Mouse (Mus musculus): ENCODE data around the gene Pold4.
"Not testable (repeated sequence)": the region's sequence is repeated elsewhere in the genome, so short reads cannot be mapped to it uniquely, and the experiment has no call there.

The Pold4 gene

DNA sequence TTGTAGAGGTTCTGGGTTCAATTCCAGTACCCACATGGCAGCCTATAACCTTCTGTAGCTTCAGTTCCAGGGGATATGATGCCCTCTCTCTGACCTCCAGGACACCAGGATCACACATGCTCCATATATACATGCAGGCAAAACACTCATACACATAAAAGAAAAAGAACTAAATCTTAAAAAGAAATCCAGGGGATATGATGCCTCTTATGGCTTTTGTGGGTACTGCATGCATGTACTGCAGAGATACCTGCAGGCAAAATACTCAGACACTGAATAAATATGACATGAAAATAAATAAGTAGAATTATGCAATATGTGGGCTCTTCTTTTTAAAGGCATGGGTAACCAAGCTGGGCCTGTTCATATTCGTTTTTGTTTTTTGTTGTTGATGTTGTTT lies 15.3 kb downstream of the Pold4 start:
- Histone ChIP-seq H3K4me1 (replicated peaks; ENCODE audit: low read depth, low read length) (no peaks in the 10 kb centered on the region; the same call in 1 of the 2 replicates), H3K4me3 (replicated peaks; ENCODE audit: low read length) (no peak overlapping the region), H3K9me3 (ENCODE audit: low read length) (no peaks in the 10 kb centered on the region), H3K27me3 (ENCODE audit: insufficient read depth, low read length) (no peaks in the 10 kb centered on the region), H3K36me3 (ENCODE audit: insufficient read depth, low read length) (no peaks in the 10 kb centered on the region)
- TF ChIP-seq CTCF (conservative IDR thresholded peaks at IDR 0.05; ENCODE audit: low read length) (peak; percentile 70), NANOG (IDR thresholded peaks at IDR 0.05; ENCODE audit: borderline replicate concordance, low read length) (no peak)

GRCm38 (mm10) chr19:4248683-4249082 lies 17.0 kb downstream of the Pold4 start:
- not testable (repeated sequence) for H3K27me3 ChIP-seq (ENCODE audit: insufficient read depth, low read length); H3K4me1 ChIP-seq (replicated peaks; ENCODE audit: low read depth, low read length); H3K4me3 ChIP-seq (replicated peaks; ENCODE audit: low read length); H3K36me3 ChIP-seq (ENCODE audit: insufficient read depth, low read length); H3K9me3 ChIP-seq (ENCODE audit: low read length)

DNA sequence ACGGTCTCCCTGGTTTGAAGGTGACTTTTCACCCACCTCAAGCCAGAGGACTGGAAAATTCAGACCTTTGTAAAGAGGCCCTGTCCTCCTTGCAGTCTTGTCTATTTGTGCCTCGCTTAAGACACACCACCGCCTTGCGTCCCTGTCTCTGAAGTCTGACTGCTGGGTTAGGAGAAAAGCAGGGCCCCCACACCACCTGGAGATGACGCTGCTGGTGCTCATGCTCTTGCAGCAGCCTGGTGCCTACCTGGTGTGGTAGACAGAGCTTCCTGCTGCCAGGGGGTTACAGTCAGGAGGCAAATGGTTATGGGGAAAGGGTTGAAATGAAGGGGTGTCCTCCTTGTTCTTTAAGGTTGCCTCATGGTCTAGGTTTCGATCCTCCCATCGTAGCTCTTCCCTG lies 22.5 kb downstream of the Pold4 start:
- H3K36me3 ChIP-seq (ENCODE audit: insufficient read depth, low read length): no peaks in the 10 kb centered on the region
- TF ChIP-seq POU5F1 (IDR thresholded peaks at IDR 0.05; ENCODE audit: borderline replicate concordance, low read length): no peak
- no peak for TF ChIP-seq NANOG (IDR thresholded peaks at IDR 0.05; ENCODE audit: borderline replicate concordance, low read length)
- TF ChIP-seq CTCF (conservative IDR thresholded peaks at IDR 0.05; ENCODE audit: low read length): no peak
- peaks cover 5% of the 10 kb centered on the region; the same call in 1 of the 2 replicates for H3K27me3 ChIP-seq (ENCODE audit: insufficient read depth, low read length)
- H3K4me1 ChIP-seq (replicated peaks; ENCODE audit: low read depth, low read length): peaks cover 19% of the 10 kb centered on the region
- H3K9me3 ChIP-seq (ENCODE audit: low read length): no peaks in the 10 kb centered on the region
- H3K4me3 ChIP-seq (replicated peaks; ENCODE audit: low read length): no peak overlapping the region

DNA sequence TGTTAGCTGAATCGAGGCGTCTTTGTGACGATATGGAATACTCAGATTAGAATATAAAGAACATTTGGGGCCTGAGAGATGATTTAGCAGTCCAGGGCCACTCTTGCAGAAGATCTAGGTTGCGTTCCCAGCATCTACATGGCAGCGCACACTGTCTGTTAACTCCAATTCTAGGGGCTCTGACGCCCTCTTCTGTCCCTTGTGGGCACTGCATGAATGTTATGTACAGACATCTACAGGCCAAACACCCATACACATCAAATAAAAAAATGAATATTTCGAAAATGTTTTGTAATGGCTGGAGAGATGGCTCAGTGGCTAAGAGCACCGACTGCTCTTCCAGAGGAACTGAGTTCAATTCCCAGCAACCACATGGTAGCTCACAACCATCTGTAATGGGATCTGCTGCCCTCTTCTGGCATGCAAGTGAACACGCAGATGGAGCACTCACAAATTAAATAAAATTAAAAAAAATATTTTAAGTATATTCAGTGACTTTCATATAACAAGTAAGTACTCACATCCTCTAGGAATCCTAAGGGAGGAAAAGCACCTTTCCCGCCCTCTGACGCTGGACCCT lies 24.0 kb downstream of the Pold4 start:
- peaks cover 5% of the 10 kb centered on the region; the same call in 1 of the 2 replicates for H3K27me3 ChIP-seq (ENCODE audit: insufficient read depth, low read length)
- H3K36me3 ChIP-seq (ENCODE audit: insufficient read depth, low read length): no peaks in the 10 kb centered on the region

GRCm38 (mm10) chr19:4257216-4257896 lies 25.7 kb downstream of the Pold4 start:
- H3K9me3 ChIP-seq (ENCODE audit: low read length): no peaks in the 10 kb centered on the region
- peaks cover 5% of the 10 kb centered on the region; the same call in 1 of the 2 replicates for H3K27me3 ChIP-seq (ENCODE audit: insufficient read depth, low read length)
- peaks cover 19% of the 10 kb centered on the region for H3K4me1 ChIP-seq (replicated peaks; ENCODE audit: low read depth, low read length)
- H3K36me3 ChIP-seq (ENCODE audit: insufficient read depth, low read length): no peaks in the 10 kb centered on the region
- peak overlapping the region; percentile 79 for H3K4me3 ChIP-seq (replicated peaks; ENCODE audit: low read length)
- TF ChIP-seq NANOG (IDR thresholded peaks at IDR 0.05; ENCODE audit: borderline replicate concordance, low read length) (no peak), CTCF (conservative IDR thresholded peaks at IDR 0.05; ENCODE audit: low read length) (peak; percentile 62), POU5F1 (IDR thresholded peaks at IDR 0.05; ENCODE audit: borderline replicate concordance, low read length) (no peak)

More for the DNA sequence above, 24.0 kb downstream of the Pold4 start:
- TF ChIP-seq POU5F1 (IDR thresholded peaks at IDR 0.05; ENCODE audit: borderline replicate concordance, low read length) (no peak), CTCF (conservative IDR thresholded peaks at IDR 0.05; ENCODE audit: low read length) (peak; percentile 68)
- Histone ChIP-seq H3K9me3 (ENCODE audit: low read length) (no peaks in the 10 kb centered on the region), H3K4me1 (replicated peaks; ENCODE audit: low read depth, low read length) (peaks cover 19% of the 10 kb centered on the region), H3K4me3 (replicated peaks; ENCODE audit: low read length) (no peak overlapping the region)

GRCm38 (mm10) chr19:4257897-4258252 lies 26.2 kb downstream of the Pold4 start:
- Histone ChIP-seq H3K4me1 (replicated peaks; ENCODE audit: low read depth, low read length) (peaks cover 16% of the 10 kb centered on the region), H3K27me3 (ENCODE audit: insufficient read depth, low read length) (peaks cover 6% of the 10 kb centered on the region; the same call in 1 of the 2 replicates)

GRCm38 (mm10) chr19:4261038-4261698 lies 29.5 kb downstream of the Pold4 start:
- no peaks in the 10 kb centered on the region for H3K9me3 ChIP-seq (ENCODE audit: low read length)
- H3K27me3 ChIP-seq (ENCODE audit: insufficient read depth, low read length): peaks cover 34% of the 10 kb centered on the region
- peaks cover 28% of the 10 kb centered on the region for H3K4me1 ChIP-seq (replicated peaks; ENCODE audit: low read depth, low read length)
- H3K4me3 ChIP-seq (replicated peaks; ENCODE audit: low read length): no peak overlapping the region
- no peaks in the 10 kb centered on the region for H3K36me3 ChIP-seq (ENCODE audit: insufficient read depth, low read length)
- no peak for TF ChIP-seq POU5F1 (IDR thresholded peaks at IDR 0.05; ENCODE audit: borderline replicate concordance, low read length)
- TF ChIP-seq CTCF (conservative IDR thresholded peaks at IDR 0.05; ENCODE audit: low read length): no peak
- no peak for TF ChIP-seq NANOG (IDR thresholded peaks at IDR 0.05; ENCODE audit: borderline replicate concordance, low read length)

More at GRCm38 (mm10) chr19:4257897-4258252, 26.2 kb downstream of the Pold4 start:
- Histone ChIP-seq H3K36me3 (ENCODE audit: insufficient read depth, low read length) (no peaks in the 10 kb centered on the region), H3K4me3 (replicated peaks; ENCODE audit: low read length) (peak overlapping the region; percentile 79), H3K9me3 (ENCODE audit: low read length) (no peaks in the 10 kb centered on the region)
- TF ChIP-seq POU5F1 (IDR thresholded peaks at IDR 0.05; ENCODE audit: borderline replicate concordance, low read length) (no peak), NANOG (IDR thresholded peaks at IDR 0.05; ENCODE audit: borderline replicate concordance, low read length) (no peak)

- no peak for TF ChIP-seq CTCF (conservative IDR thresholded peaks at IDR 0.05; ENCODE audit: low read length)
- TF ChIP-seq POU5F1 (IDR thresholded peaks at IDR 0.05; ENCODE audit: borderline replicate concordance, low read length): no peak
- no peak for TF ChIP-seq NANOG (IDR thresholded peaks at IDR 0.05; ENCODE audit: borderline replicate concordance, low read length)
- H3K27me3 ChIP-seq (ENCODE audit: insufficient read depth, low read length): peaks cover 38% of the 10 kb centered on the region
- H3K4me1 ChIP-seq (replicated peaks; ENCODE audit: low read depth, low read length): peaks cover 22% of the 10 kb centered on the region
- H3K4me3 ChIP-seq (replicated peaks; ENCODE audit: low read length): no peak overlapping the region
- no peaks in the 10 kb centered on the region for H3K36me3 ChIP-seq (ENCODE audit: insufficient read depth, low read length)
- no peaks in the 10 kb centered on the region for H3K9me3 ChIP-seq (ENCODE audit: low read length)
Measured at GRCm38 (mm10) chr19:4262756-4263155, 31.1 kb downstream of the Pold4 start.
